Mouse (Mus musculus) lung, adult 2 months (tissue): ENCODE data around the gene Col6a4.

Experiments used
- CTCF ChIP-seq: fragments of 200-500 bp; IDR thresholded peaks from 2 replicates; pipeline ENCODE4 v1.5.1; 2011; ENCODE audit warnings: mild to moderate bottlenecking, low read length, control low read depth; ENCODE audit not compliant: insufficient read depth
- POLR2A ChIP-seq: fragments of 200-500 bp; IDR thresholded peaks from 2 replicates; pipeline ENCODE4 v1.6.1; 2011; ENCODE audit warnings: low read depth, mild to moderate bottlenecking, control low read depth, low read length, borderline replicate concordance; ENCODE audit errors: extremely low read depth

DNA sequence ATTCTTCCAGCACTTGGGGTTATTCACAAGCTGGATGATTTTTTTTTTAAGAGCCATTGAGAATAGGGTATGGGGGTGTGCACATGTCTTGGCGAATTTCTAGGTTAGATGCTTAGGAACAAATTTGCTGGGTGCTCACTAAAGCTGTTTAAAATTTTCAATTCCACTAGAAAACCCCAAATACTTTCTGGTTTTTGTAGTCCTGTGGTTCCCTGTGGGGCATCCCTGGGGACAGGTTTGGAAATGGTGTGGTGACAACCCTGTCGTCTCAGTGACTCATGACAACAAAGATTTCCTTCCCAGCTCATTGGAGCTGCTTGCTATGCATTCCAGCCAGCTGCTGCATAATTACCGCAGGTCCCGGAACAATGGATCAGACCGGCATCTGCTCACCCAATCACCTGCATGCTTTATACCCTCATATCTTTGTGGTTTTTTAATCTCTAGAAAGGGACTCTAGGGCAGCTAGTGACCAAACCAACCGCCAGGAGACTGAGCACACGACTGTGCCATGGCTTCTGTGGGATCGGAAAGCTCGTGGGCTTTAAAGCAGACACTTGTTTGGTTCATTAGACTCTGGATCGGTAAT, 111.6 kb downstream of the Col6a4 start:
- TF ChIP-seq CTCF (no peak), POLR2A (no peak)
